Comparison of ENCODE assay signal across 28 mouse cellular contexts in genomic region chr5:112004041-112004440, GRCm38 (mm10).
"Had no signal": no experiment of that assay in that cellular context is flagged by ENCODE, and none has a peak within 500 bp of the region (broad histone marks: within the 10 kb centered on the region; RNA-seq: fewer than 3 reads in every experiment).

No protein-coding gene starts in this region.

- ATAC-seq: forebrain, embryonic 13.5 days; forebrain, embryonic 14.5 days; forebrain, embryonic 15.5 days; forebrain, embryonic 16.5 days; forebrain, postnatal 0 days had no signal

- H3K36me3 ChIP-seq: embryonic facial prominence, embryonic 10.5 days; embryonic facial prominence, embryonic 12.5 days; embryonic facial prominence, embryonic 13.5 days; embryonic facial prominence, embryonic 15.5 days; forebrain, embryonic 10.5 days; forebrain, embryonic 12.5 days; forebrain, embryonic 15.5 days had no signal

- H3K9me3 ChIP-seq: embryonic facial prominence, embryonic 15.5 days had no signal

- H3K4me2 ChIP-seq: embryonic facial prominence, embryonic 12.5 days; embryonic facial prominence, embryonic 13.5 days; embryonic facial prominence, embryonic 15.5 days; forebrain, embryonic 12.5 days; forebrain, embryonic 13.5 days; forebrain, embryonic 15.5 days had no signal

- H3K27ac ChIP-seq: embryonic facial prominence, embryonic 10.5 days; embryonic facial prominence, embryonic 12.5 days; embryonic facial prominence, embryonic 13.5 days; embryonic facial prominence, embryonic 15.5 days; forebrain, embryonic 10.5 days; gastrocnemius, adult 2 months; heart, adult 2 months had no signal

- H3K27me3 ChIP-seq: embryonic facial prominence, embryonic 12.5 days; forebrain, embryonic 13.5 days; forebrain, embryonic 15.5 days had no signal

- DNase-seq: cerebellum, adult 2 months; cerebellum, adult 8-10 months; cerebellum, adult 9-10 months; cerebellum, adult 9-11 months; cerebellum, postnatal 10 days; cerebellum, postnatal 14 days; cerebellum, postnatal 25 days; cerebellum, postnatal 36 days; embryo, embryonic 11 days; forebrain, postnatal 0 days; gastrocnemius, adult 2 months; gastrocnemius, postnatal 10 days; gastrocnemius, postnatal 14 days; gastrocnemius, postnatal 25 days; gastrocnemius, postnatal 36 days; heart, adult 18-20 months; heart, adult 2 months had no signal

- H3K4me3 ChIP-seq: embryonic facial prominence, embryonic 10.5 days; embryonic facial prominence, embryonic 12.5 days; embryonic facial prominence, embryonic 13.5 days; embryonic facial prominence, embryonic 15.5 days; erythroblast, embryonic 14.5 days; forebrain, embryonic 10.5 days; forebrain, embryonic 12.5 days; forebrain, embryonic 13.5 days; forebrain, embryonic 15.5 days; gastrocnemius, adult 2 months; heart, adult 2 months had no signal

- H3K9ac ChIP-seq: embryonic facial prominence, embryonic 12.5 days; embryonic facial prominence, embryonic 13.5 days; embryonic facial prominence, embryonic 15.5 days; forebrain, embryonic 12.5 days; forebrain, embryonic 13.5 days; forebrain, embryonic 15.5 days; forebrain, postnatal 0 days had no signal
